Mouse (Mus musculus) liver, postnatal 0 days (tissue): ENCODE results near the gene Efna5.

Experiments used
- CTCF ChIP-seq: sonication (generic); IDR thresholded peaks from 2 replicates; pipeline ENCODE4 v1.5.1; 2016; ENCODE audit warnings: antibody characterized with exemption, low read depth
- EP300 ChIP-seq: IDR thresholded peaks from 2 replicates; pipeline ENCODE4 v1.6.1; 2016; ENCODE audit warnings: antibody characterized with exemption, low read depth, mild to moderate bottlenecking

DNA sequence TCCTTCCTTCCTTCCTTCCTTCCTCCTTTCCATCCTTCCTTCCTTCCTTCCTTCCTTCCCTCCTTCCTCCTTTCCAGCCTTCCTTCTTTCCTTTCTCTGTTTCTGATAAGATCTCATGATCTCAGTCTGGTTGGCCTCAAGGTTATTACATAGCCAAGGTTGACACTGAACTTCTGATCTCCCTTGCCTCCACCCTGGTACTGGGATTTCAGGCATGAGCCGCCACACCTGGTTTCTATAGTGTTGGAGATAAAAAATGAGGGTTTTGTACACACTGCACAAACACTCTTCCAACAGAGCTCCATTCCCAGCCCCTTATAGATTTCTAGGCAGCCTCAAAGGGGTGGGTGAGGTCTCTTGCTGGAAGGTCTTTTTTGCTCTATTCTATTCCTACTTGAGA, 315.5 kb downstream of the Efna5 start:
- TF ChIP-seq CTCF: no peak
- no peak for TF ChIP-seq EP300
